Mouse (Mus musculus) bone marrow macrophage, adult 2 months (primary cell): Measurements from ENCODE around the gene Il21r.

Experiments
- CTCF ChIP-seq: IDR thresholded peaks from 2 replicates; pipeline ENCODE4 v1.5.1; 2012; ENCODE audit warnings: low read depth, mild to moderate bottlenecking, low read length, moderate library complexity
- POLR2A ChIP-seq: IDR thresholded peaks from 2 replicates; pipeline ENCODE4 v1.6.1; 2012; ENCODE audit warnings: mild to moderate bottlenecking, low read depth, low read length, borderline replicate concordance

DNA sequence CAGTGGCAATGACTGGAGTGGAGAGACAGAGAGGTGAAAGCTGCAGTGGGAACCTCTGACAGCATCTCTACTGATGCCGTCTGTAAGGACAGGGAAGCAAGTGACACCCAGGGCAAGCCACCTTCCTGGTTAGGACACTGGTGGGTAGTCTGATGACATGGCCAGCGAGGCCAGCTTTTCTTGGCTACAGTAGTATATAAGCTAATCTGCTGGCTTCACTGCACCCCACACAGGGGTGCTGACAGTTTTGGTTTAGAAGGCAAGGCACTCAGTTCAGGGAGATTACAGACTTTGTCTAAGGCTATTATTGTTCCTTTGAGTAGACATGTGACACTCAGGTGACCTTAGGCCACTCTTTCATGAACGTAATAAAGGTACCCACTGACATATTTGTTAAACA lies 60.4 kb downstream of the Il21r start:
- TF ChIP-seq CTCF (no peak), POLR2A (no peak)
